Mouse (Mus musculus) lung, embryonic 14.5 days (tissue): ENCODE measurements around the gene Smg7. TPM values are rescaled to one million over a fixed set of nuclear protein-coding genes. Genes with fewer than 3 reads are reported as not detected.

Experiments used
- ATAC-seq: fragments of 200-750 bp; cut with Nextera tagmentation; 2 replicates; pipeline ENCODE4 v1.8.0; 2017; ENCODE audit warnings: mild to moderate bottlenecking, moderate TSS enrichment, moderate library complexity; ENCODE audit not compliant: insufficient read depth
- DNase-seq: peaks from one replicate; pipeline ENCODE4 v3.0.0-alpha.2; 2015
- H3K27ac ChIP-seq: fragments of 300-500 bp; sonication (generic); 2 replicates; pipeline ENCODE4 v1.5.1; 2014; ENCODE audit warnings: low read depth, mild to moderate bottlenecking, moderate library complexity
- H3K27me3 ChIP-seq: fragments of 300-500 bp; sonication (generic); 2 replicates; pipeline ENCODE4 v1.6.1; 2014; ENCODE audit warnings: low read length, control low read depth; ENCODE audit not compliant: insufficient read depth
- H3K36me3 ChIP-seq: fragments of 300-500 bp; sonication (generic); 2 replicates; pipeline ENCODE4 v1.6.1; 2014; ENCODE audit warnings: control low read depth; ENCODE audit not compliant: insufficient read depth
- H3K4me1 ChIP-seq: fragments of 300-500 bp; sonication (generic); 2 replicates; pipeline ENCODE4 v1.6.1; 2014; ENCODE audit warnings: antibody characterized with exemption, control low read depth; ENCODE audit not compliant: insufficient read depth
- H3K4me2 ChIP-seq: fragments of 300-500 bp; sonication (generic); 2 replicates; pipeline ENCODE4 v1.6.1; 2014; ENCODE audit warnings: mild to moderate bottlenecking
- H3K4me3 ChIP-seq: fragments of 300-500 bp; sonication (generic); 2 replicates; pipeline ENCODE4 v1.5.1; 2014; ENCODE audit warnings: low read depth, low read length
- H3K9ac ChIP-seq: fragments of 300-500 bp; sonication (generic); 2 replicates; pipeline ENCODE4 v1.6.1; 2014
- H3K9me3 ChIP-seq: fragments of 300-500 bp; sonication (generic); 2 replicates; pipeline ENCODE4 v1.6.1; 2016; ENCODE audit warnings: low read depth, low read length, control low read depth
- CTCF ChIP-seq: IDR thresholded peaks from 2 replicates; pipeline ENCODE4 v1.5.1; 2016; ENCODE audit warnings: antibody characterized with exemption, low read depth
- WGBS: fragments of 180-500 bp; shearing (Covaris S2); extraction: QIAGEN DNeasy Blood & Tissue Kit; methylation state at CpG from one replicate; pipeline ENCODE4 v1.1.7; 2014; 5-methylcytosine and 5-hydroxymethylcytosine counted together
- polyA plus RNA-seq: library from polyadenylated mRNA; unstranded; fragments of >200 nt; fragmentation: Nextera tagmentation; extraction: Ambion mirVana; gene quantifications from 2 replicates; pipeline ENCODE4 v1.2.1, GENCODE M21; 2014

The Smg7 gene
- polyA plus RNA-seq, 1 experiment from 2014 or later: 44.1 TPM

- H3K4me2 ChIP-seq: no peak overlapping the region
- no peak overlapping the region for H3K9ac ChIP-seq
- H3K4me1 ChIP-seq: no peaks in the 10 kb centered on the region
- 51% methylated on average over 10 of the region's 10 CpGs for WGBS
- DNase-seq (peak; percentile 32), ATAC-seq (no peak)
- H3K27ac ChIP-seq: no peak overlapping the region
- no peaks in the 10 kb centered on the region for H3K27me3 ChIP-seq
- no peaks in the 10 kb centered on the region for H3K36me3 ChIP-seq
- TF ChIP-seq CTCF: no peak
- no peaks in the 10 kb centered on the region for H3K9me3 ChIP-seq
- H3K4me3 ChIP-seq: no peak overlapping the region
These were observed 84.7 kb downstream of the Smg7 start for GRCm38 (mm10) chr1:152817794-152818193.

GRCm38 (mm10) chr1:152817027-152817769, 85.2 kb downstream of the Smg7 start:
- H3K4me2 ChIP-seq: no peak overlapping the region
- ATAC-seq: no peak
- H3K4me1 ChIP-seq: no peaks in the 10 kb centered on the region
- no peak overlapping the region for H3K9ac ChIP-seq
- no peaks in the 10 kb centered on the region for H3K27me3 ChIP-seq
- no peaks in the 10 kb centered on the region for H3K36me3 ChIP-seq
- no peak for DNase-seq
- H3K27ac ChIP-seq: no peak overlapping the region
- TF ChIP-seq CTCF: no peak
- no peaks in the 10 kb centered on the region for H3K9me3 ChIP-seq
- WGBS: 27% methylated on average over 12 of the region's 12 CpGs
- no peak overlapping the region for H3K4me3 ChIP-seq

- no peaks in the 10 kb centered on the region for H3K9me3 ChIP-seq
- ATAC-seq: peak; percentile 88
- H3K4me2 ChIP-seq: peak overlapping the region; percentile 31
- no peaks in the 10 kb centered on the region for H3K4me1 ChIP-seq
- no peak overlapping the region for H3K4me3 ChIP-seq
- no peaks in the 10 kb centered on the region for H3K36me3 ChIP-seq
- peak; percentile 68 for TF ChIP-seq CTCF
- WGBS: 29% methylated on average over 7 of the region's 7 CpGs
- H3K27ac ChIP-seq: no peak overlapping the region
- DNase-seq: peak; percentile 78
- no peak overlapping the region for H3K9ac ChIP-seq
- H3K27me3 ChIP-seq: no peaks in the 10 kb centered on the region
These were observed 87.2 kb downstream of the Smg7 start for GRCm38 (mm10) chr1:152815265-152815701.

- Histone ChIP-seq H3K9ac (no peak overlapping the region), H3K4me2 (no peak overlapping the region), H3K36me3 (no peaks in the 10 kb centered on the region), H3K27me3 (no peaks in the 10 kb centered on the region), H3K9me3 (no peaks in the 10 kb centered on the region), H3K4me3 (no peak overlapping the region), H3K4me1 (no peaks in the 10 kb centered on the region), H3K27ac (no peak overlapping the region)
- DNase-seq: no peak
- ATAC-seq: no peak
- 71% methylated on average over 13 of the region's 13 CpGs for WGBS
- no peak for TF ChIP-seq CTCF
These were observed 91.7 kb downstream of the Smg7 start for GRCm38 (mm10) chr1:152810533-152811439.

GRCm38 (mm10) chr1:152809541-152810252, 92.7 kb downstream of the Smg7 start:
- Histone ChIP-seq H3K36me3 (no peaks in the 10 kb centered on the region), H3K27ac (no peak overlapping the region), H3K27me3 (no peaks in the 10 kb centered on the region), H3K9ac (no peak overlapping the region), H3K4me3 (no peak overlapping the region), H3K4me2 (no peak overlapping the region), H3K9me3 (no peaks in the 10 kb centered on the region), H3K4me1 (no peaks in the 10 kb centered on the region)
- no peak for TF ChIP-seq CTCF
- peak; percentile 87 for ATAC-seq
- peak; percentile 61 for DNase-seq
- WGBS: 28% methylated on average over 8 of the region's 8 CpGs

- no peak for ATAC-seq
- Histone ChIP-seq H3K4me3 (no peak overlapping the region), H3K4me2 (no peak overlapping the region), H3K9ac (no peak overlapping the region), H3K36me3 (no peaks in the 10 kb centered on the region), H3K27me3 (no peaks in the 10 kb centered on the region), H3K4me1 (no peaks in the 10 kb centered on the region), H3K27ac (no peak overlapping the region), H3K9me3 (no peaks in the 10 kb centered on the region)
- 83% methylated on average over 2 of the region's 2 CpGs for WGBS
- TF ChIP-seq CTCF: no peak
- DNase-seq: no peak
These were observed 94.1 kb downstream of the Smg7 start for GRCm38 (mm10) chr1:152808392-152808680.
